Mouse (Mus musculus): ENCODE measurements around the gene Slc20a1.

The Slc20a1 gene

DNA sequence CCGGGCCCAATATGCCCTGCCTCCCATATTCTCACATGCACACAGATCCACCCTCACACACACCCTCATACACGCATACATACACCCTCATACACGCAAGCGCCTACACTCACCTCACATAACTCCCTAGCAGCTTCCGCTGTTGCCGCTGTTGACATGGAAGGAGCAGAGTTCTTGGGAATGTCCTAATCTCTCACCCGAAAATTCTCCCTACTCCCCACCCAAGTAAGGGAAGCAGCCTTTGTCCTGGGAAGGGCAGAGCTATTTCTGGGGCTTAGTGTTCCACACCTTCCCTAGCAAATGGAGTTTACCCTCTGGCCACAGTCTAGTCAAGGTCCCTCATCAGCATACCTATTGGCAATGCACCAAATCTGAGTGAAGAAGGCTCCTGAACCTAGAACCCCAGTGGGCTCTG is 49.1 kb downstream of the Slc20a1 start:
- H3K27me3 ChIP-seq (ENCODE audit: insufficient read depth, low read length) = no peaks in the 10 kb centered on the region
- H3K4me1 ChIP-seq (replicated peaks; ENCODE audit: low read depth, low read length) = peaks cover 76% of the 10 kb centered on the region
- H3K9me3 ChIP-seq (ENCODE audit: low read length) = no peaks in the 10 kb centered on the region
- no peak for TF ChIP-seq POU5F1 (IDR thresholded peaks at IDR 0.05; ENCODE audit: borderline replicate concordance, low read length)
- no peak for TF ChIP-seq NANOG (IDR thresholded peaks at IDR 0.05; ENCODE audit: borderline replicate concordance, low read length)
- TF ChIP-seq CTCF (conservative IDR thresholded peaks at IDR 0.05; ENCODE audit: low read length) = no peak
- H3K4me3 ChIP-seq (replicated peaks; ENCODE audit: low read length) = peak overlapping the region; percentile 63
- H3K36me3 ChIP-seq (ENCODE audit: insufficient read depth, low read length) = no peaks in the 10 kb centered on the region

DNA sequence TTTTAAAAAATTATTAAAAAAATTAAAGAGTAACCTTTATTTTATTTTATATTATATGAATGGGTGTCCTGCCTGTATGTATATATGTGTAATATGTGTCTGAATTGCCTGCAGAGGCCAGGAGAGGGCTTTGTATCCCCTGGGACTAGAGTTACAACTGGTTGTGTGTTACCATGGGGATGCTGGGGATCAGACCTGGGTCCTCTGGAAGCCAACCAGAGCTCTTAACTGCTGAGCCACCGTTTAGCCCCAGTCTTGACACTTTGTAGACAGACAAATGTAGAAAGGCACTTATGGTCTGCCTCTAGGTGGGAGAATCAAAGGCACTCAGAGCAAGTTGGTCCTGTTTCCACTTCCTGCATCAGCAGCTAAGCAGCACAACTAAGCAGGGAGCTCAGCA is 50.8 kb downstream of the Slc20a1 start:
- H3K4me1 ChIP-seq (replicated peaks; ENCODE audit: low read depth, low read length) = peaks cover 71% of the 10 kb centered on the region
- H3K36me3 ChIP-seq (ENCODE audit: insufficient read depth, low read length) = no peaks in the 10 kb centered on the region
- H3K9me3 ChIP-seq (ENCODE audit: low read length) = no peaks in the 10 kb centered on the region
- no peak for TF ChIP-seq NANOG (IDR thresholded peaks at IDR 0.05; ENCODE audit: borderline replicate concordance, low read length)
- no peak for TF ChIP-seq POU5F1 (IDR thresholded peaks at IDR 0.05; ENCODE audit: borderline replicate concordance, low read length)
- no peak for TF ChIP-seq CTCF (conservative IDR thresholded peaks at IDR 0.05; ENCODE audit: low read length)
- no peak overlapping the region for H3K4me3 ChIP-seq (replicated peaks; ENCODE audit: low read length)
- no peaks in the 10 kb centered on the region for H3K27me3 ChIP-seq (ENCODE audit: insufficient read depth, low read length)

DNA sequence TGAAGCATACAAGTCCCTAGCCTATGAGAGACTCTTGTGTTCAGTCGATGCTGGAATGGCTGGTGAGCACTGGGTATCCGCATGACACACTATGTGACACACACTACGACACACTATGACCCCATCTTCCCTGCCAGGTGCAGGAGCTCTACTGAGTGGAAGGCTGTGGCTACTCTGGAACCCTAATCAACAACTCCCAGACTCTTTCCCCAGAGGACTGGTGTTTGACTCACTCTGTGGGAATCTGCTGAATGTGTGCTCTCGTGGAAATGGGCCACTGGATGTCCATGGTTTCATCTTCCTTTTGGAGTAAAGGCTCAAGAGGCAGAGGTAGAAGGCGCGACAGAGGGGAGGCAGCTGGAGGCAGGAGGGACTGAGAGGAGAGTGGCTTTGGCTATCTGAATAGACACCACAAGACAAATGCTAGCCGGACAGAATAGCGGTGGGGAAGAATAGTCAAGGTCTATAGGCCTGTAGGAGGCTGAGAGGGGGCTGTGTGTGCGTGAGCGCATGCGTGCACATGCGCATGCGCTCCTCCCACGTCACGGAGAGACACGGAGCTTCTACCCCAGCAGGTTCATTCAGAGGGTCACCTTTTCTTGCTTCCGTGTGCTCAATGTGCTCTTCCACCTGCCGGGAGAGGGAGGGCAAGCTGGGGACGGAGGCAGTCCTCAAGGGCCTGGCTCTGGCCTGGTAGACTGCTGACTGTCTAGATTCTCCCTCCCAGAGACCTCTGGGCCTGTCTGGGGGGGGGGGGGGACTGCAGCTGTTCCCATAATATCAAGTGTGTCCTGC is 54.5 kb downstream of the Slc20a1 start:
- TF ChIP-seq POU5F1 (IDR thresholded peaks at IDR 0.05; ENCODE audit: borderline replicate concordance, low read length) = no peak
- no peak for TF ChIP-seq NANOG (IDR thresholded peaks at IDR 0.05; ENCODE audit: borderline replicate concordance, low read length)
- no peak for TF ChIP-seq CTCF (conservative IDR thresholded peaks at IDR 0.05; ENCODE audit: low read length)
- Histone ChIP-seq H3K4me3 (replicated peaks; ENCODE audit: low read length) (peak overlapping the region; percentile 62), H3K4me1 (replicated peaks; ENCODE audit: low read depth, low read length) (peaks cover 56% of the 10 kb centered on the region), H3K9me3 (ENCODE audit: low read length) (no peaks in the 10 kb centered on the region), H3K27me3 (ENCODE audit: insufficient read depth, low read length) (no peaks in the 10 kb centered on the region), H3K36me3 (ENCODE audit: insufficient read depth, low read length) (no peaks in the 10 kb centered on the region)

DNA sequence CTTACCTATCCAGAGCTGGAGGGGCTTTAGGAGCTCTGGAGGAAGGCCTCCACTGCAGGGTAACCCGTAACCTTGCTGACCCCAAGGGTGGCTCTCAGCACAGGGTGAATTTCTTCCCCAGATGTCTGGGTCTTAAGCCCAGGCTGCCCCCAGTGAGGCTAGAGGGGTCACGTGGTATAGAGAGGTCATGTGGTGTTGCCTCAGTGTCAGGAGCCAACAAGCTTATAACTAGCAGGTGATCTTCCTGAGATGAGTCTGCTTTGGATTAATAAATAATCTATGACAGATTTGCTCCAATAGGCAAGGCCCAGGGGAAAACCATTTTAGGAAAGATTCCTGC is 55.0 kb downstream of the Slc20a1 start:
- Histone ChIP-seq H3K27me3 (ENCODE audit: insufficient read depth, low read length) (no peaks in the 10 kb centered on the region), H3K9me3 (ENCODE audit: low read length) (no peaks in the 10 kb centered on the region), H3K4me3 (replicated peaks; ENCODE audit: low read length) (peak overlapping the region; percentile 62), H3K4me1 (replicated peaks; ENCODE audit: low read depth, low read length) (peaks cover 57% of the 10 kb centered on the region), H3K36me3 (ENCODE audit: insufficient read depth, low read length) (no peaks in the 10 kb centered on the region)
- TF ChIP-seq CTCF (conservative IDR thresholded peaks at IDR 0.05; ENCODE audit: low read length) (no peak), NANOG (IDR thresholded peaks at IDR 0.05; ENCODE audit: borderline replicate concordance, low read length) (no peak), POU5F1 (IDR thresholded peaks at IDR 0.05; ENCODE audit: borderline replicate concordance, low read length) (no peak)

DNA sequence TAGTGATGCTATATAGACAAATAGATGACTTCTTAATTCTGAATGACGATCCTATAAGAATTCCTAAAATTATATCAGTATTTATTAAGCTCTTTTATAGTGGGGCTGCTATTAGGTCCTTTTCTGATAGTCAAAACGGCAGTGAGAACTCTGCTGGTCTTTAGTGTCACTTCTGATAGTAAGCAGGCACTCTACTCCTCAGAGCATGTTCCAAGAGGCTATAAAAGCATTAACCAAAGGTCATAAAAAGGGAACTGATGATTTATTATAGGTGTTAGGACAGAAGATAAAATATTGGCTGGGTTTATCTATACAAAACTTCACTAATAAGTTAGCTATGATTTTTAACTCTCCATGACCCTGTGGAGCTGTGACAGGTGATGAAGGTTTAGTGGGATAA is 55.5 kb downstream of the Slc20a1 start:
- H3K4me3 ChIP-seq (replicated peaks; ENCODE audit: low read length) = no peak overlapping the region
- no peaks in the 10 kb centered on the region for H3K36me3 ChIP-seq (ENCODE audit: insufficient read depth, low read length)
- no peaks in the 10 kb centered on the region for H3K27me3 ChIP-seq (ENCODE audit: insufficient read depth, low read length)
- no peaks in the 10 kb centered on the region for H3K9me3 ChIP-seq (ENCODE audit: low read length)
- H3K4me1 ChIP-seq (replicated peaks; ENCODE audit: low read depth, low read length) = peaks cover 55% of the 10 kb centered on the region
- TF ChIP-seq CTCF (conservative IDR thresholded peaks at IDR 0.05; ENCODE audit: low read length) (no peak), NANOG (IDR thresholded peaks at IDR 0.05; ENCODE audit: borderline replicate concordance, low read length) (no peak), POU5F1 (IDR thresholded peaks at IDR 0.05; ENCODE audit: borderline replicate concordance, low read length) (no peak)

DNA sequence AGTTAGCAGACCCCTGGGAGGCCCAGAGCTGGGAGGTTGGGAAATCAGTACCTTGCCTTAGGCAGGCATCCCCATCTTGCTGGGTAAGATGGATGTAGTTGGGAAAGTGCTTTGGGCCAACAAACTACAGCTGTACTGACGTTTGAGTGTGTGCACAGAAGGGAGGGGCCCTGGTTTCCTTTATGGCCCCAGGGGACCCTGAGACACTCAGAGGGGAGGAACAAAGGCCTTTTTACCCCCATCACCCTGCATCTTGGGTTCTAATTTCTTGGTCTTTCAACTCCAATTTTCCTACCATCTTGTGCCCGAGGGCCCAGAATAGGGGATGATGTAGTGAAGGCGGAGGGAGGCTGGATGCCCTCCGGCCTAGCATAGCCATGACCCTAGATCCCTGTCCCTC is 57.4 kb downstream of the Slc20a1 start:
- Histone ChIP-seq H3K36me3 (ENCODE audit: insufficient read depth, low read length) (no peaks in the 10 kb centered on the region), H3K27me3 (ENCODE audit: insufficient read depth, low read length) (no peaks in the 10 kb centered on the region), H3K4me1 (replicated peaks; ENCODE audit: low read depth, low read length) (peaks cover 47% of the 10 kb centered on the region), H3K4me3 (replicated peaks; ENCODE audit: low read length) (no peak overlapping the region), H3K9me3 (ENCODE audit: low read length) (no peaks in the 10 kb centered on the region)
- no peak for TF ChIP-seq CTCF (conservative IDR thresholded peaks at IDR 0.05; ENCODE audit: low read length)
- TF ChIP-seq POU5F1 (IDR thresholded peaks at IDR 0.05; ENCODE audit: borderline replicate concordance, low read length) = no peak
- no peak for TF ChIP-seq NANOG (IDR thresholded peaks at IDR 0.05; ENCODE audit: borderline replicate concordance, low read length)

DNA sequence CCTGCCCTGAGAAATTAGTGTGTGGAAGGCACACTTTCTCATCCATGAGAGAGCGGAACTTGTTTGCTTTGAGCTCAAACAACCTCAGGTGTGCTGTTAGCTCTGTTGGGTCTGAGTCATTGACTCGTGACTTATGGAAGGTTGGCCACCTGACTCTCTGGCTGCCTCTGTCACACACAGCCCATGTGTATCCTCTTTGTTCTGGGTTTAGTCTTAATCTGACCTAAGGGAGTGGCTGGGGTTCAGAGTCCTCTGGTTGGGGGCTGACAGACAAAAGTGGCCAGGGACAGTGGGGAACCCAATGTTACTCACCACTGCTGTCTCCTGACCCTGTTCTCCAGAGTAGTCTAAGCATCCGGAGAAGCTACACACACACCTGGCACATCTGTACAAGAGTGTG is 59.5 kb downstream of the Slc20a1 start:
- Histone ChIP-seq H3K4me1 (replicated peaks; ENCODE audit: low read depth, low read length) (peaks cover 33% of the 10 kb centered on the region), H3K36me3 (ENCODE audit: insufficient read depth, low read length) (no peaks in the 10 kb centered on the region), H3K27me3 (ENCODE audit: insufficient read depth, low read length) (no peaks in the 10 kb centered on the region), H3K9me3 (ENCODE audit: low read length) (no peaks in the 10 kb centered on the region), H3K4me3 (replicated peaks; ENCODE audit: low read length) (no peak overlapping the region)
- no peak for TF ChIP-seq NANOG (IDR thresholded peaks at IDR 0.05; ENCODE audit: borderline replicate concordance, low read length)
- no peak for TF ChIP-seq CTCF (conservative IDR thresholded peaks at IDR 0.05; ENCODE audit: low read length)
- no peak for TF ChIP-seq POU5F1 (IDR thresholded peaks at IDR 0.05; ENCODE audit: borderline replicate concordance, low read length)

DNA sequence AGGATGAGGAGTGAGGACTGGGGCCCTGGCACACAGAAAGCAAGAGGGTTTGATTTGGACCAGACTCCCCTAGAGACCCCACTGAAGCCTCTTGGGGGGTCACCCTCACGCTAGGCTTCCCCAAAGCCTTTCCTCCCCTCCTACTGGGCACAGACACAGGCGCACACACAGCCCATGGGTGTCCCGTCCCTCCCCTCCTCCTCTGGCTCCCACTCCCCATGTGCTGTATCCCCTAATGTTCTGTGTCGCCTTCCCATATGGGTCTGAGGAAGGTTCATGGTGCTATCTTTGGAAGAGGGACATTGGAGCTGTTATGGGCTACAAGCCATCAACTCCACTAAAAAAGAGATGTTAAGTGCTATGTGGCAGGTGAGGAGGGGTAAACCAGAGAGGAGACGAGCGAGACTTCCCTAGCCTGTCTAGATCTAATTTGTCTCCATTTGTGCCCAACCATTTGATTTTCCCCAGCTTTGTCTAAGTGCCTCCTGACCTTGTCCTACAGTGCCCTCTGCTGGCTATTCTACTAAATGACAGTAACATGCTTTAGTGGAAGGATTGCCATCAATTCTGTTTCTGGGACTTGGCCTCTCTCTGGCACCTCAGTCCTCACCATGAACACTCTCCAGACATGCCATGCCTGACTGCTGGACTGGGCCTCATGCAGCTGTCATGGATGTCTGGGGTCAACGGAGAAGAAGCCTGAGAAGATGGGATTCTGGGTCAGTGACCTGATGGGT is 60.1 kb downstream of the Slc20a1 start:
- H3K36me3 ChIP-seq (ENCODE audit: insufficient read depth, low read length) = no peaks in the 10 kb centered on the region
- H3K27me3 ChIP-seq (ENCODE audit: insufficient read depth, low read length) = no peaks in the 10 kb centered on the region
- H3K4me3 ChIP-seq (replicated peaks; ENCODE audit: low read length) = no peak overlapping the region
- TF ChIP-seq CTCF (conservative IDR thresholded peaks at IDR 0.05; ENCODE audit: low read length) (peak; percentile 60), POU5F1 (IDR thresholded peaks at IDR 0.05; ENCODE audit: borderline replicate concordance, low read length) (no peak), NANOG (IDR thresholded peaks at IDR 0.05; ENCODE audit: borderline replicate concordance, low read length) (no peak)
- H3K4me1 ChIP-seq (replicated peaks; ENCODE audit: low read depth, low read length) = peaks cover 27% of the 10 kb centered on the region
- H3K9me3 ChIP-seq (ENCODE audit: low read length) = no peaks in the 10 kb centered on the region

Measured in E14TG2a.4 (cell line).